Mouse (Mus musculus): ENCODE results near the gene Gm31371.
A peak's percentile ranks its signal among the peaks of the same experiment; 100 is the strongest.
"Not testable (repeated sequence)": the region's sequence is repeated elsewhere in the genome, so short reads cannot be mapped to it uniquely, and the experiment has no call there.

Gene Gm31371

GRCm38 (mm10) chr8:19903092-19903491 is at the start of gene Gm31371:
Gm31371 (plus strand) TSS chr8:19903392.
- not testable (repeated sequence) for DNase-seq (ENCODE audit: low spot score in 2 of 2)

GRCm38 (mm10) chr8:19906425-19907055 is 3.3 kb downstream of the Gm31371 start:
- DNase-seq (ENCODE audit: low spot score in 2 of 2): peak; percentile 13 to 61

- peak; percentile 12 to 58 for DNase-seq (ENCODE audit: low spot score in 2 of 2)
Observed at GRCm38 (mm10) chr8:19908841-19909321, 5.7 kb downstream of the Gm31371 start.

GRCm38 (mm10) chr8:19919086-19919485 is 15.9 kb downstream of the Gm31371 start:
- peak in 1 of 2 experiments; percentile 56 for DNase-seq (ENCODE audit: low spot score in 2 of 2)

GRCm38 (mm10) chr8:19934274-19934673 is 31.1 kb downstream of the Gm31371 start:
- DNase-seq (ENCODE audit: low spot score in 2 of 2): peak; percentile 12 to 65

GRCm38 (mm10) chr8:19935541-19936030 is 32.4 kb downstream of the Gm31371 start:
- peak; percentile 17 to 63 for DNase-seq (ENCODE audit: low spot score in 2 of 2)

GRCm38 (mm10) chr8:19960935-19961334 is 57.7 kb downstream of the Gm31371 start:
- no peak for DNase-seq (ENCODE audit: low spot score in 2 of 2)

GRCm38 (mm10) chr8:19963766-19964165 is 60.6 kb downstream of the Gm31371 start:
- peak; percentile 21 to 69 for DNase-seq (ENCODE audit: low spot score in 2 of 2)

- DNase-seq (ENCODE audit: low spot score in 2 of 2): peak; percentile 47 to 81
Observed at GRCm38 (mm10) chr8:19968151-19968550, 65.0 kb downstream of the Gm31371 start.

- peak in 1 of 2 experiments; percentile 60 for DNase-seq (ENCODE audit: low spot score in 2 of 2)
Observed at GRCm38 (mm10) chr8:19975237-19975636, 72.0 kb downstream of the Gm31371 start.

All from spleen, postnatal 4 days (tissue).